Mouse (Mus musculus) A20 (cell line): Measurements from ENCODE around the gene Fndc9.

ENCODE experiments used
- DNase-seq: peaks from one replicate; pipeline ENCODE4 v3.0.0-alpha.2; 2011; ENCODE audit warnings: low read depth, low spot score

Gene Fndc9

DNA sequence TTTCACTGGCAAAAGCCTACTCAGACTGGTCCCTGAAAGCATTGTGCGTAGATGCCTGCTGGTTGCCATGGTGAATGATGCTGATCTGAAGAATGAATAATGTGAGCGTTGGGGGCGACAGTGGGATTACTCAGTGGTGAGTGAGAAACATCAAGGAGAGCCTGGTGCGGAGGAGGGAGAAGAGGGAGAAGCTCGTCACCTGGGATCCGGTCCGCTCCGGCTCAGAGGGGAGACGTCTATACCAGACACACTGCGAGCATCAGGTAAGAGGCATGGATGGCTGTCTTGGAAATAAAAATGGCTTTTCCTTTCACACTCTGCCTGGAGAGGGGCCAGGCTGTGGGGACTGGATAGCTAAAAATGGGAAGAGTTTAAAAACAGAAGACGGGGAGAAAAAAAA lies at the start of gene Fndc9:
Fndc9 (plus strand) TSS at position 198 of the 400 bp plus-strand sequence.
- DNase-seq, result no peak

- DNase-seq, result no peak
These were observed 47.0 kb upstream of the Fndc9 start for GRCm38 (mm10) chr11:46188283-46188682.

- DNase-seq, result no peak
These were observed 41.2 kb upstream of the Fndc9 start for GRCm38 (mm10) chr11:46194175-46194574.

DNA sequence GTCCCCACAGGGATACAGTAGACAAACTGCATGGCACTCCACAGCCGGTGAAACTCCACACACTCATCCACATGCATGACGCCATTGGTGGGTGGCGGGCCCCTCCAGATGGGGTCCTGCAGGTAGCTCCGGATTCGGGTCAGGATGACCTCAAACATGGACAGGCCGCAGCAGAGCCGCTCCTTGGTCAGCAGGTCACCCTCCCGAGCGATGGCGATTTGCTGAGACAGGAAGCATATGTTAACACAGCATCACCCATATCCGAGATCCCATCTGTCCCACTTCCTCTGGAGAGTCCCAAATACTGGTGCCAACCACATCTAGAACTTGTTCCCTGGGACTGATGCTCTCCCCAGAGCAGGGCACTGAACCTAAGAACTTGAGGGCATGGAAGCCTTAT lies 34.7 kb upstream of the Fndc9 start:
- no peak for DNase-seq

DNA sequence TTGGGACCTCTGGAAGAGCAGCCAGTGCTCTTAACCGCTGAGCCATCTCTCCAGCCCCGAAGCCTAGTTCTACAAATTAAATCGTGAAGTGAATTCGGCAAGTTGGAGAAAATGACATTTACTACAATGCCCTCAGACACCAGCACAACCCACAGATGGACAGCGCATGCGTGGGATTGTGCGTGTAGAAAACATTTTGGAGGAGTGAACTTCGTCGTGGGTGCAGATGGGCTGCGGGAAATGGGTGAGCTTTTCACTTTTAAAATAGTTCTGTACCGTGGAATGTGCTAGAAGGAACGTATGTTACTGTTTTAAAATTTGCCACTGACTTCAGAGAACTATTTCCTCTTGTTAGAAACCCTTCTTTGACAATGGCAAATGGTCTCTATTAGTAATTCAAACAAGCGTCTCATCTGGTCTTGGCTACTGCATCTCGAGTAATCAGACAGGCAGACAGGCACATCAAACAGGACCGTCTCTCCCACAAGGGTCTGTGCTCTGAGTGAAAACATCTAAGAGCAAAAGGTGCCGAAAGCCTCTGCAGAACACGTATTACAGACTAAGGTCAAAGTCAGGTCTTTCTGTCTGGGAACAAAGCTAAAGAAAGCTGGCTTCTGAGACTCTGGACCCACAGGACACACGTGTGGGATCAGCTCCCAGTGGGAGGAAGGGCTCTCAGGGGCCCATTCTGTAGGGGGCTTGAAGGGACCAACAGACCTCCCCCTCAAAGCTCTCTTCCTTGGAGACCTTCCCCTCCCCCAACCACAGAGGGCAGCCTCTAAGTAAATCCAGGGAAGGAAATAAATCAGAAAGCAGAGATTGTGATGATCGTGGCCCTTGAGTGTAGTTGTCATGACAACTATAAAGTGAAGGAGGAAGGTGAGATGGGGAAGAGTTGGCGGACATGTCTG lies 33.4 kb upstream of the Fndc9 start:
- no peak for DNase-seq

- DNase-seq, result no peak
These were observed 32.8 kb upstream of the Fndc9 start for GRCm38 (mm10) chr11:46202547-46202887.

DNA sequence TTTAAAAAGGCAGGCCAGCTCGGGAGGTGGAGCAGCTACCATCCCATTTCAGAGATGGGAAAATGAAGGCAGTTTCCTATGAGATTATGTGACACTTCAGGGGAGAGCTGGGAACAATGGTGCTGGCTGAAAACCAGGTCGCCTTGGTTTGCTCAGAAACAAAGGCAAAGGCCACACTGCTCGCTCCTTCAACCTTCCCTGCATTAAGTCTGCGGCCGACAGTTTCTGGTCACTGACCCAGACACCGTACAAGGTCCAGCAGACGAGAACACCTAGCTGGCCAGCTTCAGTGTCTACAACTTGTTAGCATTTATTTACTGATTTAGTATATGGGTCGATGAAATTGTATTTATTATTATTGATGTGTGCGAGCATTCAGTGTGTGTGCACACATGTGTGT lies 30.5 kb upstream of the Fndc9 start:
- DNase-seq, result no peak

GRCm38 (mm10) chr11:46205639-46206409 lies 29.5 kb upstream of the Fndc9 start:
- DNase-seq, result no peak

- DNase-seq, result no peak
These were observed 25.4 kb upstream of the Fndc9 start for GRCm38 (mm10) chr11:46209884-46210283.

DNA sequence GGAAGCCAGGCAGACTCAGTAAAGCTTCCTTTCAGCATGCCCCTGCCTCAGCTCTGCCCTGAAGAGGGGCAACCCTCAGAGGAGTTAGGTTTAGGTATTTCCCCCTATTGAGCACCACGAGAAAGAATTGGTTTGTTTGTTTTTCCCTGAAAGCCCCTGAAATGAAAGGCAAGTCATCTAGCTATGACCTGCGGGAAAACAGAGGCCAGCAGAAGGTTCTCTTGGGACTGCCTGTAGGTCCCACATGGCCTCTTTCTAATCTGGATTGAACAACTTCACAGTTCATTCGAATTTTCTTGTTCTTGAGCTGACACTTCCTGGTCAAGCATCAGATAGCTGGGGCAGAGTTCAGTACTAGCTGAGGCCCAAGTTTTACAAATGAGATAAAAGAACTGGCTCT lies 23.5 kb upstream of the Fndc9 start:
- DNase-seq, result no peak

GRCm38 (mm10) chr11:46213844-46214243 lies 21.5 kb upstream of the Fndc9 start:
- no peak for DNase-seq

DNA sequence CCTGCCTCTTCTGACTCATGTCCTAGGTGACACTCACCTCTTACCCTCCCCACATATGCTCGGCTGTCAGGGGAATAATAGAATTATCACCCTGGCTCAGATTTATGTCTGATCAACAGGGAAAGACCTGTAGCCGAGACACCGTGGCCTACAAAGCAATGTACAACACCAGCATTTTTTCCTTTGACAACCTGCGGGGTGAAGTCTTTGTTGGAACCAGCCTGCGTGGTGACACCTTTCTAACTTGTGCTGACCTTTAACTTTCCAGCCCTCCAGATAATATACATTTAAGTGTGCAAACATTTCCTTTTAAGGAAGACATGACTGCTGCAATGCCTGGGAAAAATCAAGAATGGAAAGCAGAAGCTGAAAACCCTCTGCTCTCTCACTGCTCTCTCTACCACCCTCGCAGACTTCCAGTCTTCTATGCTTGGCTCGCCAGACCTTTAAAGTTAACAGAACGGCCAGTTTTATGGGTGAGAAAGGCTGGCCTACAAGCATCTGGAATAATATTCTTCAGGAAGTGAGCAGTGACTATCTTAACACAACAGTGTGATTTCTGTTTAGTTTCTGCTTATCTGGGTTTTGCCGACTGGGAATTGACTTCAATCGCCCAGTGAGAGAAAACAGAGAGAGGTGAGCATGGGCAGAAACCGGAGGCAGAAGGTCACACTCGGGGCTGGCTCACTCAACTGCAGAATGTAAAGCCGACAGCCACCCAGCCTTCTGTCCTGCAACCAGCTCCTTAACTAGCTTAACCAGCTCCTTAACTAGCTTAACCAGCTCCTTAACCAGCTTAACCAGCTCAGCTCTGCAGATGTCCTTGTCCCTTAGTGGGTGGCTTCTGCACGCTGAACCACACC lies 20.7 kb upstream of the Fndc9 start:
- DNase-seq, result no peak

DNA sequence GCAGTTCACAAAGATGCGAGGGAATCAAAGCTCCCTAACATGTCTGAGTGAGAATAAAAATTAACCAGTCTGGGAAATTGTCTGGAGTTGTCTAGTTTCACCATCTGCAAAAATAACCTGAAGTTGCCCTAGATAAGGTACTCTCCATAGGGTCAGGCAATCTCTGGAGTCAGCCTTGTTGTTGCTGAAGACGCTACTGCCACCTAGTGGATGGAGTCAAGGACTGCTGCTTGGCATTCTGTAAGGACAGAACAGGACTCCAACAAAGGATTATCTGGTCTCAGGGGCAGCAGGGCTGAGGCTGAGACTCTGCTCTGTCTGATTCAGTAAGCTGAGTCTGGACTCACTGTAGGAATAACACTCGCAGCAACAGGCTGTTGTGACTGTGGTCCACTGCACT lies 20.0 kb upstream of the Fndc9 start:
- peak; percentile 76 for DNase-seq

DNA sequence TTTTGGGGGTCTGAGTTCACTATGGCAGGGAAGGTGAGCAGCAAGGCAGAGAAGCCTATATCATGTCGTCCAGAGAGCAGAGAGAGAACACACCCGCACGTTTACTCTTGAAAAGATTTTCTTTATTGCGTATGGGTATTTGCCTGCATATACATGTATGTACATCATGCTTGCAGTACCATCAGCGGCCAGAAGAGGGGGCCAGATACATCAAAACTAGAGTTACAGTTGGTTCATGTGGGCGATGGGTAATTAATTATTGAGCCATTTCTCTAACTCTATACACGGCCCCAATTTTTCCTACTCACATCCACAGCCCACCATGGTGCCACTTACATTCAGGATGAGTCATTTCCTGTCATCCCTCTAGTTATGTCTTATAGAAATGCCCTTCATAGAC lies 18.7 kb upstream of the Fndc9 start:
- peak; percentile 63 for DNase-seq

DNA sequence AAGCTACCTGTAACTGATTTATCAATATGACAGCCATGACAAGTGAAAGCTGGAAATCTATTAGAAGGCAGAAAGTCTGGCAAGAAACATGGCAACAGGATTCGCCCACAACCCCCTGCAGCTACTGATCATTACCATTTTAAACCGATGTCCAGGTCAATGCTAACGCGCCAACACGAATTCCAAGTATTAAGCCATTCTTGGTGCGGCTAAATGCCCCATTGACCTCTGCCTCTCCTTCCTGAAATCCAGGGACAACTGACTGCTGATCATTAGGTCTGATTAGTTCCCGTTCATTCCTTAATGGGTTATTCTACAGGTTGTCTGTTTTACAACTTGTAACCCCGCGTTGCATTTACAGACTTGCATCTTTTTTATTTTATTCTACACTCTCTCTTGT lies 17.6 kb upstream of the Fndc9 start:
- no peak for DNase-seq

GRCm38 (mm10) chr11:46218584-46218983 lies 16.7 kb upstream of the Fndc9 start:
- no peak for DNase-seq

DNA sequence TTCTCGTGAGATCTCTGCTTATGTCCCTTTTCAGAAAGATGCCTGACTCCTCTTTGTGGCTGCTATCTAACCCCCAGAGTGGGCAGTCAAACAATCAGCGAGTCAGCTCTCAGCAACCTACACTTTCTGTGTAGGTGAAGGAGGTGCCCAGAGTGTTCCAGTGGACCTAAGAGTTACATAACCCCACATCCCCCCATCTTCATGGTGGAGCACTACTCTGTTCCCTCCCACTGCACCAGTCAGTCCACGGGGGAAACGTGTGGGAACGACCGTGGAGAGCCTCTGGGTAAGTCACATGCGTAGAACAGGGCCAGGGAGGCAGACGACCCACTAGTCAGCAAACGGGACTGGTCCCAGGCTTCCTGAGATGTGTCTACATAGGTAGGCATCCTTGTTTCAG lies 16.0 kb upstream of the Fndc9 start:
- DNase-seq, result no peak

- DNase-seq, result no peak
These were observed 15.1 kb upstream of the Fndc9 start for GRCm38 (mm10) chr11:46220211-46220610.

DNA sequence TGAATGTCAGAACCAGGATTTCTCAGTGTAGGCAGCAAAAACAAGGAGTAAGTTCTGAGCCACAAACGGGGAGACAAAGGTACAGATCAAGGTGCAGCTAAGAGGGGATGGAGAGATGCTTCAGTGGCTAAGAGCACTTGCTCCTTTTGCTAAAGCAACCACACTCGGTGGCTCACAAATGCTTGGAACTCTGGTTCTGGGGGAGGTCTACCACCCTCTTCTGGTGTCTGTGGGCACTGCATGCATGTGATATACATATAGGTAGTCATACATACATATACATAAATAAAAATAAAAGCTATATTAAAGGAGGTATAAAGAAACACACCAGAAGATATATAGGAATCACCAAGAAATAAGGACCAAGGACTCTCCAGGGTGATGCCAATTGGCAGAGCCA lies 11.8 kb upstream of the Fndc9 start:
- no peak for DNase-seq

- DNase-seq, result no peak
These were observed 10.0 kb upstream of the Fndc9 start for GRCm38 (mm10) chr11:46225345-46225744.

GRCm38 (mm10) chr11:46230184-46230583 lies 5.1 kb upstream of the Fndc9 start:
- DNase-seq, result no peak

- no peak for DNase-seq
These were observed 2.5 kb upstream of the Fndc9 start for GRCm38 (mm10) chr11:46232803-46233202.
